Mouse (Mus musculus) liver, embryonic 12.5 days (tissue): ENCODE data around the gene Rhpn2. TPM values are rescaled to one million over a fixed set of nuclear protein-coding genes. Genes with fewer than 3 reads are reported as not detected.

Source experiments
- ATAC-seq: fragments of 200-750 bp; cut with Nextera tagmentation; 2 replicates; pipeline ENCODE4 v1.8.0; 2017; ENCODE audit warnings: moderate number of reproducible peaks, mild to moderate bottlenecking, moderate library complexity
- H3K27ac ChIP-seq: fragments of 300-500 bp; sonication (generic); 2 replicates; pipeline ENCODE4 v1.5.1; 2016; ENCODE audit warnings: mild to moderate bottlenecking
- H3K27me3 ChIP-seq: fragments of 300-500 bp; sonication (generic); replicated peaks from 2 replicates; pipeline ENCODE4 v1.6.1; 2016; ENCODE audit warnings: mild to moderate bottlenecking, moderate library complexity
- H3K36me3 ChIP-seq: fragments of 300-500 bp; sonication (generic); 2 replicates; pipeline ENCODE4 v1.6.1; 2016; ENCODE audit warnings: mild to moderate bottlenecking, moderate library complexity
- H3K4me1 ChIP-seq: fragments of 300-500 bp; sonication (generic); 2 replicates; pipeline ENCODE4 v1.6.1; 2016
- H3K4me2 ChIP-seq: fragments of 300-500 bp; sonication (generic); 2 replicates; pipeline ENCODE4 v1.6.1; 2016; ENCODE audit warnings: mild to moderate bottlenecking, moderate library complexity
- H3K4me3 ChIP-seq: fragments of 300-500 bp; sonication (generic); 2 replicates; pipeline ENCODE4 v1.5.1; 2016; ENCODE audit warnings: mild to moderate bottlenecking, moderate library complexity
- H3K9ac ChIP-seq: fragments of 300-500 bp; sonication (generic); 2 replicates; pipeline ENCODE4 v1.6.1; 2016; ENCODE audit warnings: mild to moderate bottlenecking, moderate library complexity
- H3K9me3 ChIP-seq: fragments of 300-500 bp; sonication (generic); replicated peaks from 2 replicates; pipeline ENCODE4 v1.6.1; 2016; ENCODE audit warnings: mild to moderate bottlenecking, moderate library complexity
- whole genome bisulfite sequencing: fragments of 180-500 bp; shearing (Covaris S2); methylation state at CpG from one replicate; pipeline ENCODE4 v1.1.7; 2016; ENCODE audit not compliant: insufficient replicate concordance; 5-methylcytosine and 5-hydroxymethylcytosine counted together
- polyA plus RNA-seq: library from polyadenylated mRNA; unstranded; fragments of >200 nt; fragmentation: Nextera tagmentation; extraction: Ambion mirVana; gene quantifications from 2 replicates; pipeline ENCODE4 v1.2.1, GENCODE M21; 2016

Rhpn2 gene
- polyA plus RNA-seq, 1 experiment from 2014 or later: 5.5 TPM

DNA sequence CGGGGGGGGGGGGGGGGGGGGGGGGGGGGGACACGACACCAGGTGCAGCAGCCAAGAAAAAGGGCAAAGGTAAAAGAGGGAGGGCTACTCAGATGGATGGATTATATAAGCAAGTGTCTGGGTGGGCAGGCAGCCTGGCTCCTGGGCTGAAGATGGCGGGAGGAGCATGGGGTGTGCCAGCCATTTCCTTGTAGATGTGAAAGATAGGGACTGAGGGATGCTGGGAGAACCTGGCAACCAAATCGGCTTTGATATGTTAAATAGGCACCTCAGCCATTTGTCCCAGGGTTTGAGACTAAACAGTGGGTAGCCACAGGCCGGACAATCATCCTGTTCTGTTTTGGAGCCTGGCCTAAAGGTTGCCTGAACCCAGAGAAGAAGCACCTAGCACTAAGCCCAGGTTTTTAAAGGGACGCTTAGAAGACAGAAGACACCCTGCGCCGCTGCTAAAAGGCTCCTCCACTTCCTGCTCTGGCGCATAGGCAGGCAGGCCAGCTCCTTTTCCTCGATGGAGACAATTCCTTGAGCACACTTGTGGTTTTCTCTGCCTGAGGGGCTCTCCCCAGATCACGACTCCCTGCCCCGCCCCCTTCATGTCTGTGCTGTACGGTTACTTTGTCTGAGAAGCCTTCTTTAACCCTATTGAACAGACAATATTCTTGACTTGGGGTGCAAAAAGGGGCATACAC lies 11.1 kb upstream of the Rhpn2 start:
- H3K4me3 ChIP-seq: no peak overlapping the region
- no peak overlapping the region for H3K27ac ChIP-seq
- H3K9me3 ChIP-seq: no peaks in the 10 kb centered on the region
- no peaks in the 10 kb centered on the region for H3K36me3 ChIP-seq
- H3K4me2 ChIP-seq: peak overlapping the region; percentile 31
- WGBS: 13% methylated on average over 11 of the region's 13 CpGs
- H3K4me1 ChIP-seq: peaks cover 12% of the 10 kb centered on the region
- ATAC-seq: no peak
- H3K27me3 ChIP-seq: peaks cover 26% of the 10 kb centered on the region; the same call in 1 of the 2 replicates
- no peak overlapping the region for H3K9ac ChIP-seq

- peaks cover 27% of the 10 kb centered on the region for H3K4me1 ChIP-seq
- no peak overlapping the region for H3K9ac ChIP-seq
- peaks cover 72% of the 10 kb centered on the region for H3K27me3 ChIP-seq
- ATAC-seq: no peak
- H3K9me3 ChIP-seq: no peaks in the 10 kb centered on the region
- H3K4me2 ChIP-seq: no peak overlapping the region
- no peak overlapping the region for H3K4me3 ChIP-seq
- H3K27ac ChIP-seq: no peak overlapping the region
- 56% methylated on average over 3 of the region's 3 CpGs for WGBS
- no peaks in the 10 kb centered on the region for H3K36me3 ChIP-seq
Observed at GRCm38 (mm10) chr7:35331590-35331989, 2.4 kb upstream of the Rhpn2 start.

DNA sequence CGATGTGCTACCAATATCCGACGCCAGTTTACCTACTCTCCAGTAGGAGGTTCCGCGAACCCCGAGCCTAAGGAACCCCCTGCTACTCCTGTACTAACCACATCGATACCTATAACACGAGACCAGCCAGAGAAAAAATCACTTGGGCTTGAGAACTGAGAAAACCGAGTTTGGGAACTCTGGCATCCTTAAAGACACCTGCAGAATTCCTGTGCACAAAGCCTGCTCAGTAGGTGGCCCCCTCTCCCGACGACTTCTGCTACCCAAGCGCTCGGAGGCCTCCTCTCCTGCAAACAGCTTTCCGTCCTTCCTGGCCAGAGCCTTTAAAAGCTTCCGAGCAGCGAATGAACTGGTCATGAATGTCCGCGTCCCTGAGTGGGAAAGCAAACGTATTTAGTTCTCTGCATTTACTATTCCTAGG lies 729 bp upstream of the Rhpn2 start:
- Histone ChIP-seq H3K4me1 (peaks cover 27% of the 10 kb centered on the region), H3K4me3 (peak overlapping the region; percentile 62), H3K27ac (no peak overlapping the region), H3K4me2 (peak overlapping the region; percentile 91), H3K27me3 (peaks cover 76% of the 10 kb centered on the region), H3K9ac (peak overlapping the region; percentile 64), H3K36me3 (no peaks in the 10 kb centered on the region), H3K9me3 (no peaks in the 10 kb centered on the region)
- WGBS: 2% methylated on average over 19 of the region's 19 CpGs
- ATAC-seq: no peak

DNA sequence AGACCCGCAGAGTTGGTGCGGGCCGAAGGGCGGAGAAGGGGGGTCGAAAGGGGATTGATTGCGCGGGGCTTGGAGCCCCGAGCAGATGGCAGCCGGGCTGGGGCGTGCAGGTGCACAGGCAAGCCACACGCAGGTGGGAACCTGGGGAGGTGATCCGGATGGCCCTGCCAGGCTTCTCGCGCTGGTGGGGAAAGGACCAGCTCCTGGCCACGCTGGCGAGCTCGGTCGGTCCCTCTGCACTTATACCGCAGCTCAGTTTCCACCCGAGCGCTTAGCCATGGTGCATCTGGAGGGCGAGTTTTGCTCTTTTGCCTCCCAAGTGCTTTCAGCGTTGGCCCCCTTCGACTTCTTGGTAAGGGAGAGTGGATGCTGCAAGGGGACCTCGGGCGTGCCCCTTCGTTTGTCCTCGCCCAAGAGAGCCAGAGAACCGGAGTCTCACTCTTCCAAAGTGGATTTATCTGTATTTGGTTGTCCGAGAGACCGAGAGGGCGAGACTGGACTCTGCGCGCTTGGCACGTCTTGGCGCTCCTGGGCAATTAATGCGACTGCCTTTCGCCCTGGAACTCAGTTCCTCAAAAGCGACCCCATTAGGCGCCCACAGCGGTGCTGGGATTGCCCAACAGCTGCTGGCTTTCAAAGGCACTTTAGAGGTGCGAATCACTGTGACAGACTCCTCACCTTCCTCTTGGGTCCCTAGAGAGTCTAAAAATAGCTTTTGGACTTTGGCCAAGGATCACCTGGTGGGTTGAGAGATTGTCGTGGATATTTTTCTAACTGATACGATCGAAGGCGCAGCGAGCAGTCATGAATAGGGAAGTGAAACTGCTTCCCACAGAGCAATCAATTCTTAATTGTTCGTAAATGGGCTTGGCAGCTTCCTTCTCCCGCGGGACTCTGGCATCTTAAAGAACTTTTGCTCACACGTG lies 820 bp downstream of the Rhpn2 start:
- Histone ChIP-seq H3K9ac (peak overlapping the region; percentile 70), H3K4me3 (peak overlapping the region; percentile 62), H3K36me3 (no peaks in the 10 kb centered on the region), H3K9me3 (no peaks in the 10 kb centered on the region), H3K4me2 (peak overlapping the region; percentile 91), H3K27me3 (peaks cover 81% of the 10 kb centered on the region), H3K27ac (no peak overlapping the region; the same call in 1 of the 2 replicates), H3K4me1 (peaks cover 27% of the 10 kb centered on the region)
- no peak for ATAC-seq
- 1% methylated on average over 51 of the region's 51 CpGs for WGBS

DNA sequence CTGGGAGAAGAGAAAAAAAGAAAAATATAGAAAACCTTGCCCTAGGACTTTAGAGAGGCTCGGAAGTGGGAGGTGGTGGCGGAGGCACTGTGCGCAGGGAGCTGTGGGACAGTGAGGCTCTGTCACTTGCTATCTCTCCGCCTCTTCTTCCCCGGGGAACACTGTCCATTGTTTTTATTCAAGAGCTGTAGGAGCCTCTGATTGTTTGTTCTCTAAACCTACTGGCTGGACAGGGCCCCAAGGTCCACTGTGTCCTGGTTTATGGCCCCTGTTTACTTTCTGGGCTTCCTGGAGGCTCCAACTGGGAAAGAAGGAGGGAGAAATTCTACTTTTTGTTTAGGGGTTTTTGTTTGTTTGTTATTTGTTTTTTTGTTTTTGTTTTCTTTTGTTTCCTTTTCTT lies 6.2 kb downstream of the Rhpn2 start:
- no peak for ATAC-seq
- H3K9me3 ChIP-seq: no peaks in the 10 kb centered on the region
- H3K27me3 ChIP-seq: peaks cover 39% of the 10 kb centered on the region
- H3K4me2 ChIP-seq: no peak overlapping the region
- no peak overlapping the region for H3K4me3 ChIP-seq
- no peak overlapping the region for H3K27ac ChIP-seq
- WGBS: 49% methylated on average over 5 of the region's 5 CpGs
- peaks cover under 1% of the 10 kb centered on the region for H3K4me1 ChIP-seq
- H3K9ac ChIP-seq: no peak overlapping the region
- no peaks in the 10 kb centered on the region for H3K36me3 ChIP-seq

- peaks cover 32% of the 10 kb centered on the region for H3K27me3 ChIP-seq
- H3K9ac ChIP-seq: no peak overlapping the region
- 65% methylated on average over 6 of the region's 6 CpGs for WGBS
- H3K4me1 ChIP-seq: no peaks in the 10 kb centered on the region
- no peak overlapping the region for H3K4me2 ChIP-seq
- H3K4me3 ChIP-seq: no peak overlapping the region
- no peaks in the 10 kb centered on the region; the same call in 1 of the 2 replicates for H3K9me3 ChIP-seq
- no peaks in the 10 kb centered on the region for H3K36me3 ChIP-seq
- ATAC-seq: no peak
- H3K27ac ChIP-seq: no peak overlapping the region
Observed at GRCm38 (mm10) chr7:35341282-35341681, 7.3 kb downstream of the Rhpn2 start.

DNA sequence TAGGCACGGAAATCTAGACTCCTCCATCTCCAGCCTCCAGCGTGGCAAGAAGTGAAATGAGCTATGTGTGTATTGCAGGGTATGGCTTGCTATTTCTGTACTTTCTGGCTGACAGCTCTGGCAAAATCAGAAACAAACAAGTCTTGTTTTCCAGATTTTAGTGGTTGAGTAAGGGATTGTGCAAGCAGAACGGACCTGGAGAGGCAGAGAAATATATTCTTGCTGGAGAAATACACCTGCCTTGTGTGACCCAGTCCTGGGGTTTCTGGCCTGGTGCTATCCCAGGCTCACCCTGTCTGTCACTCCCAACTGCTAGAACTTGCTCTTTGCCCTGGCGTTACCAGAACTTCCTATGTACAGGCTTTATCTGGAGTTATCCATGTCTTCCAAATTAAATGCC lies 8.5 kb downstream of the Rhpn2 start:
- H3K4me2 ChIP-seq: no peak overlapping the region
- 49% methylated on average over 4 of the region's 4 CpGs for WGBS
- H3K27ac ChIP-seq: no peak overlapping the region
- no peak overlapping the region for H3K4me3 ChIP-seq
- H3K36me3 ChIP-seq: no peaks in the 10 kb centered on the region
- ATAC-seq: no peak
- peaks cover under 1% of the 10 kb centered on the region for H3K4me1 ChIP-seq
- no peak overlapping the region for H3K9ac ChIP-seq
- H3K27me3 ChIP-seq: peaks cover 20% of the 10 kb centered on the region
- no peaks in the 10 kb centered on the region; the same call in 1 of the 2 replicates for H3K9me3 ChIP-seq

GRCm38 (mm10) chr7:35344785-35345330 lies 10.9 kb downstream of the Rhpn2 start:
- H3K4me2 ChIP-seq: no peak overlapping the region
- H3K9me3 ChIP-seq: no peaks in the 10 kb centered on the region; the same call in 1 of the 2 replicates
- peaks cover 14% of the 10 kb centered on the region; the same call in 1 of the 2 replicates for H3K27me3 ChIP-seq
- no peak for ATAC-seq
- H3K27ac ChIP-seq: no peak overlapping the region
- H3K9ac ChIP-seq: no peak overlapping the region
- no peak overlapping the region for H3K4me3 ChIP-seq
- no peaks in the 10 kb centered on the region for H3K36me3 ChIP-seq
- WGBS: 49% methylated on average over 5 of the region's 5 CpGs
- peaks cover 14% of the 10 kb centered on the region for H3K4me1 ChIP-seq

DNA sequence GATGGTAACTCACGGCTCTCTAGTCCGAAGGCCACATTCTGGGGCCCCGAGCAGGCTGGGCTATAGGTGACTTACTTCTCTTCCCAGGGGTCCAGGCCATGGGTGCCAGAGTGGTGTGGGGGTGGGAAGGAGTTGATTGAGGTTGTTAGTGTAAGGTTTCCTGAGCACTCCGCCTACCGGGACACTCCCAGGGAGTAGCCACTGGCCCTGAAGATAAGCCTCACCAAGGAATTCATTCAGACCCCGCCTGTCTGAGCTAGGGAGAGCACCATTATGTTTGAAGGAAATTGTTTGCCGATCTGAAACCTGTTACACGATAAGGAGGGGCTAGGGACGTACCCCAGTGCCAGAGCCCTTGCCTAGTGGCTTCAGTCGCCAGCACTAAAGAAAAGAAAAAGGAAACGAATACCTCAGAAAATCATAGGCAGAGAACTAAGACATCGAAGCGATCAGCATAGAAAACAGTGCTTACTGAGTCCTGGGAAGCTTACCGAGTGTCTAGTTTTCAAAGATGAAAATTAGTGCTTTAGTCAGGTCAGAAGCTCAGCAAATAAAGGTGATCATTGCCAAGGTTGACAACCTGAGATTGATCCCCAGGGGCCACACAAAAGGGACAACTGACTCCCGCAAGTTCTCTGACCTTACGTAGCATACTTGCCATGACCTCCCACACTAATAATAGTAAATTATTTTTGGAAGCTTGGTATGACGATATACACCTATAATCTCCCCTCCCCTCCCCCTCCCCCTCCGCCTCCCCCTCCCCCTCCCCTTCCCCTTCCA lies 14.1 kb downstream of the Rhpn2 start:
- Histone ChIP-seq H3K9me3 (no peaks in the 10 kb centered on the region; the same call in 1 of the 2 replicates), H3K36me3 (no peaks in the 10 kb centered on the region), H3K27me3 (0 out of 2 replicates have a peak, but pooled peaks cover 4% of the 10 kb centered on the region), H3K9ac (no peak overlapping the region), H3K4me1 (peaks cover 14% of the 10 kb centered on the region), H3K27ac (no peak overlapping the region), H3K4me2 (peak overlapping the region; percentile 14; the same call in 1 of the 2 replicates), H3K4me3 (no peak overlapping the region)
- WGBS: 35% methylated on average over 17 of the region's 18 CpGs
- ATAC-seq: 0 out of 2 replicates have a peak, but pooled peaks have one; percentile 26

- Histone ChIP-seq H3K4me1 (peaks cover 14% of the 10 kb centered on the region), H3K27ac (no peak overlapping the region), H3K4me2 (no peak overlapping the region), H3K27me3 (0 out of 2 replicates have a peak, but pooled peaks cover 4% of the 10 kb centered on the region), H3K9ac (no peak overlapping the region), H3K9me3 (no peaks in the 10 kb centered on the region; the same call in 1 of the 2 replicates), H3K36me3 (no peaks in the 10 kb centered on the region), H3K4me3 (no peak overlapping the region)
- WGBS: 65% methylated on average over 4 of the region's 4 CpGs
- ATAC-seq: no peak
Observed at GRCm38 (mm10) chr7:35349022-35349421, 15.1 kb downstream of the Rhpn2 start.
